Mouse (Mus musculus) kidney, adult 2 months (tissue): ENCODE data around the gene Gucy1b1. TPM values are rescaled to one million over a fixed set of nuclear protein-coding genes. Genes with fewer than 3 reads are reported as not detected.
A peak's percentile ranks its signal among the peaks of the same experiment; 100 is the strongest.

Experiments
- DNase-seq: peaks from one replicate; pipeline ENCODE4 v3.0.0; 2021
- H3K27ac ChIP-seq: fragments of 200-500 bp; 2 replicates; pipeline ENCODE4 v1.5.1; 2012; ENCODE audit warnings: low read depth, low read length, control low read depth, inconsistent platforms; ENCODE audit not compliant: insufficient read depth
- H3K27me3 ChIP-seq: fragments of 200-500 bp; replicated peaks from 2 replicates; pipeline ENCODE4 v1.6.1; 2012; ENCODE audit warnings: mild to moderate bottlenecking, moderate library complexity, low read length, inconsistent platforms; ENCODE audit not compliant: control insufficient read depth, insufficient read depth
- H3K36me3 ChIP-seq: fragments of 200-500 bp; 2 replicates; pipeline ENCODE4 v1.6.1; 2012; ENCODE audit warnings: mild to moderate bottlenecking, moderate library complexity, low read length, inconsistent platforms; ENCODE audit not compliant: control insufficient read depth, insufficient read depth
- H3K4me1 ChIP-seq: fragments of 200-500 bp; 2 replicates; pipeline ENCODE4 v1.6.1; 2011; ENCODE audit warnings: low read length; ENCODE audit not compliant: control insufficient read depth, insufficient read depth
- H3K4me3 ChIP-seq: fragments of 200-500 bp; 2 replicates; pipeline ENCODE4 v1.5.1; 2011; ENCODE audit warnings: mild to moderate bottlenecking, low read depth, low read length, control low read depth; ENCODE audit not compliant: insufficient read depth
- CTCF ChIP-seq: fragments of 200-500 bp; conservative IDR thresholded peaks from 2 replicates; pipeline ENCODE4 v1.5.1; 2011; ENCODE audit warnings: low read depth, mild to moderate bottlenecking, control low read depth, low read length, moderate library complexity, mixed read lengths; ENCODE audit not compliant: insufficient read depth, insufficient read length
- POLR2A ChIP-seq: fragments of 200-500 bp; IDR thresholded peaks from one replicate; pipeline ENCODE4 v1.6.1; 2011; ENCODE audit warnings: low read depth, low read length, control low read depth
- WGBS: fragments of 180-500 bp; shearing (Covaris S2); methylation state at CpG from one replicate; pipeline ENCODE4 v1.1.7; 2018; 5-methylcytosine and 5-hydroxymethylcytosine counted together
- polyA plus RNA-seq: library from polyadenylated mRNA; depleted of rRNA; stranded (reverse); fragments of >200 nt; gene quantifications from 2 replicates; pipeline ENCODE4 v1.2.3, GENCODE M21; 2012

The Gucy1b1 gene
- polyA plus RNA-seq, 1 experiment, result 6.7 TPM

DNA sequence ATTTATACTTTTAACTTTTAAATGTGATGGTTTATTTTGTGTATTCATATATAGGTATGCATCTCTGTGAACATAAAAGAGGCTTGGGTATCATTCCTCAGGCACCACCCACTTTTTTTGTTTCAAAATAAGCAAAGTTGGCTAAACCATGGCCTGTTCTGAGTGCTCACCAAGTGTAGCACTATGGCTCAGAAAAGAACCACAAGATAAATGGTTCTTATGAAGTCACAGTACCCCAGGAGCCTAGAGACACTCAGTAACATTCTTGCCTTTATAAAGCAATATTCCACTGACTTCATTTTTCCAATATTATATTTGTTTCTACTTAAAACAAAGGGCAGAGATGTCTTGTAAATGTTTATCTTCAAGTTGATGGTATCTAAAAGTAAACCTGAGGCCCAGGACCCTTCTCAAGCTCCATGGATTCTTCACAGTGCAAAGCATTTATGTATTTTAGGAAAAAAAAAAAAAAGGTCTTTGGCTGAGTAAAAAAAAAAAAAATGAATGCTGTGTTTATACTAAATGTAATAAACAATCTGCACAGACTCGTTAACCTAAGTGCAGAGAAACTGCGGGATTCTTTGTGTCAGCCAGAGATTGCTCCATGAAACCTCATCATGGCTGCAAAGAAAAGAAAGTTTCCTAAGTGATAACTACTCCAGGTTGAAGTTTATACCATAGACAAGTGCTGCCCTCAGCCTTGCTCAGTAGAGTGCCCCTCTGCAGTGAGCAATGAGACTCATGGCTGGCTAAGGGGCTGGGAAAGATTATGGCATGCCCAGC is 38.0 kb downstream of the Gucy1b1 start:
- no peak overlapping the region for H3K4me3 ChIP-seq
- no peak overlapping the region for H3K27ac ChIP-seq
- no peak for DNase-seq
- H3K36me3 ChIP-seq, result no peaks in the 10 kb centered on the region
- H3K27me3 ChIP-seq, result no peaks in the 10 kb centered on the region
- no peaks in the 10 kb centered on the region for H3K4me1 ChIP-seq
- TF ChIP-seq POLR2A, result no peak
- TF ChIP-seq CTCF, result no peak
- 80% methylated on average over 2 of the region's 2 CpGs for WGBS

DNA sequence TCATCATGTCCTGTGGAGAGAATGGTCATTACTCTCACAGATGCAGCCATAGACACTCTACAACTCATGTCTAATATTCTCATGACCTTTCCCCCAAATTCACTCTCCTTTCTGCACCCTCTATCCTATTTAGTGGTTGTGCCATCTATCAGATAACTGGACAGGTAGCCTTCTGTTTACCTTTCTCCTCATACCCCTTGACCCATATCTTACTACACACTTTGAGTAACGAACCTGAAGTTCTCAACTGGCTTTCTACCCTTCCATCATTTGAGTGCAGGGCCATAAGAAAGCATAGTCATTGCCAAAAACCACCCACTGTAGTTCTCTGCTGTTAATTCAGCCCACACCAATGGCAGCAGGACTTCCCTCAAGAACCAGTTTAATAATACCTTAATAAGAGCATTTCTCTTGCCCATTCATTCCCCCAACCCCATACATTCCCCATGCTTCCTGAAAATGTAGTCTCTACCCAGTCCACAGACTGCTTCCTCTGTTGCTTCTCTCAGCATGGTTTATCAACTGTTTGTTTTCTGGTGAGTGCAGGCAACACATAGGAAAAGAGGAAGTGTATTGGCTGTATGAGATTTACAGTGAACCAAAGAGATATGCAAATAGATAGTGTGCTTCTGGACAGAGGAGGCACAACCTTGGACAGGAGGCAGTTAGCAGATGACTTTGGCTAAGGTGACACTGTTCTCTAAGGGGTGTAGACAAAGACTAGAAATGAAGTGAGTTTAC is 44.3 kb downstream of the Gucy1b1 start:
- TF ChIP-seq POLR2A (no peak), CTCF (no peak)
- 72% methylated on average over 1 of the region's 1 CpGs for WGBS
- Histone ChIP-seq H3K4me3 (no peak overlapping the region), H3K27me3 (no peaks in the 10 kb centered on the region), H3K36me3 (no peaks in the 10 kb centered on the region), H3K4me1 (no peaks in the 10 kb centered on the region), H3K27ac (no peak overlapping the region)
- DNase-seq, result no peak

DNA sequence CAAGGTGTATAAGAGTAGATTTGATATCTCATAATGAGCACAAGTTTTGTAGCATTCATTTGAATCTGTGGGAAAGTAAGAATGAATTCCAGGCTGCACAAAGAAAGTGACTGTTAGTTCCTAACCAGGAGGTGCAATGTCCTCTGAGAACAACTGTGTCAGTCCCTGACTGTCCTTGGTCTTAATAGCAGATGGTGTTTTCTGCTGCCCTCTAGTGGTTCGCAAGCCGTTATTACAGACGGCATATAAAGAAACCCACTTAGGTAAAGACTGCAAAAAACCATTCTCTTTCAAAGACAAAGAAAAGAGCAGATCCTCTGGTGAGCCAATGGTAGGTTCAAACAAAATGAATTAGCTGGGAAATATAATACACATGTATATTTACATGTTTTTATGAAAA is 45.3 kb downstream of the Gucy1b1 start:
- H3K27me3 ChIP-seq, result no peaks in the 10 kb centered on the region
- 2% methylated on average over 3 of the region's 3 CpGs for WGBS
- DNase-seq, result peak; percentile 55

DNA sequence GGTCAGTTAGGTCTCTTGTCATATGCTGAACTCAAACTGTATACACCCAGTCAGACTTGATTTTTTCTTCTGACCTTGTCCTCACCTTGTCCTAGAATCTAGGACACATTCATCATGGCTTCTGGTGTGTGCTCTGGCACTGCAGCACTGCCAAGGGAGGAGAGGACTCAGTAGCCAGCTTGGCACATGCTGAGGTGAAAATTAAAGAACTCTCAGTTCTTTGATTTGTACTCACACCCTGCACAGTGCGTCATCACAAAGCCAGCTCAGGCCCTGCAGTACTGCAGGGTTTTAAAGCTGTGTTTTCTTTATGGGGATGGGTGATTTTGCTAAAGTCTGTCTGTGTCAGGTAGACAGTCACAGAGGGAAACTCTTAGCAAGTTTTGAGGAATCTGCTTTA is 47.2 kb downstream of the Gucy1b1 start:
- no peak for DNase-seq
- WGBS, result 85% methylated on average over 1 of the region's 1 CpGs
- Histone ChIP-seq H3K4me1 (no peaks in the 10 kb centered on the region), H3K27me3 (no peaks in the 10 kb centered on the region), H3K36me3 (no peaks in the 10 kb centered on the region), H3K27ac (no peak overlapping the region), H3K4me3 (no peak overlapping the region)
- TF ChIP-seq POLR2A, result no peak
- TF ChIP-seq CTCF, result no peak

More for the DNA sequence above, 45.3 kb downstream of the Gucy1b1 start:
- no peak overlapping the region for H3K27ac ChIP-seq
- no peak for TF ChIP-seq POLR2A
- peak; percentile 60 for TF ChIP-seq CTCF
- no peaks in the 10 kb centered on the region for H3K4me1 ChIP-seq
- no peaks in the 10 kb centered on the region for H3K36me3 ChIP-seq
- no peak overlapping the region for H3K4me3 ChIP-seq

DNA sequence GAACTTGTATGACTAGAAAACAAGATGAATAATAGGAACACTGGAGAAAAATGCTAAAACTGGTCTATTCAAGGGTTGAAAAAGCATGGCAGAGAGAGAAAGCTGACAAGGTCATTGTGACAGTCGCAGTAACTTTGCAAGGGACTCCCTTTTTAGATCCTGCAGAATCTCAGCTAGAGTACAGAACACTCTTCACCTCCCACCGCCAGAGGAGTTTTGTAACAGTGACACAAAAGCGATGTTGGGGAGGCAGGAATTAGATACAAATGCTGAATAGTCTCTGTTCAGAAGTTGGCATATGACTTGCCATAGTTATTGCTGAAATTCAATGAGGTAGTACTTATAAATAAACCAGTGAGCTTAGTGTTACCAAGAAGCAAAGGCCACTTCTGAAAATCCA is 51.4 kb downstream of the Gucy1b1 start:
- no peak for TF ChIP-seq POLR2A
- TF ChIP-seq CTCF, result no peak
- no peaks in the 10 kb centered on the region for H3K4me1 ChIP-seq
- no peak for DNase-seq
- H3K27ac ChIP-seq, result no peak overlapping the region
- no peaks in the 10 kb centered on the region for H3K36me3 ChIP-seq
- no peak overlapping the region for H3K4me3 ChIP-seq
- no peaks in the 10 kb centered on the region for H3K27me3 ChIP-seq
- 85% methylated on average over 3 of the region's 3 CpGs for WGBS

DNA sequence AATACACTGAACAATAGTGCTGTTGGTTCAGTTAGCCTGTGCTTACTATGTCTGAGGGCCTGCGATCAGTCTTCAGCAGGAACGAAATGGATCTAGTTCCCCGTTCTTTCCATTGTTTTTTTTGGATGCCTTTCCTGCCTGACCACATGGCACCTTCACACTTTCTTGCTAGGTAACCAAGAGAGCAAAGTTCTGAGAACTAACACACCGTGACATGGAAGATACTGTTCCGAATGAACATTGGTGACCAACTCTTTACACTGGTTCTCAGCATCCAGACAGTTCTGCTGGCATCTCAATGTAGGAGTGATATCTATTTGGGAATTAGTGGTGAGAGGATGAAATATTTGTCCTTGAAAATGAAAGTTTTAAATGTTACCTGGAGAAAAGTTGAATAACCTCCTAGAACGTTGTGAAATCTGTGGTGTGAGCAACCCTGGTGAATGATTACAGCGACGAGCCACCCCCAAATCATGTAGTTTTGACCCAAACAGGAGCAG is 52.0 kb downstream of the Gucy1b1 start:
- DNase-seq, result peak; percentile 57
- WGBS, result 54% methylated on average over 8 of the region's 8 CpGs
- no peaks in the 10 kb centered on the region for H3K27me3 ChIP-seq
- H3K4me1 ChIP-seq, result no peaks in the 10 kb centered on the region
- H3K4me3 ChIP-seq, result no peak overlapping the region
- no peak for TF ChIP-seq CTCF
- no peak for TF ChIP-seq POLR2A
- H3K36me3 ChIP-seq, result no peaks in the 10 kb centered on the region
- peak overlapping the region; percentile 16; the same call in 1 of the 2 replicates for H3K27ac ChIP-seq

DNA sequence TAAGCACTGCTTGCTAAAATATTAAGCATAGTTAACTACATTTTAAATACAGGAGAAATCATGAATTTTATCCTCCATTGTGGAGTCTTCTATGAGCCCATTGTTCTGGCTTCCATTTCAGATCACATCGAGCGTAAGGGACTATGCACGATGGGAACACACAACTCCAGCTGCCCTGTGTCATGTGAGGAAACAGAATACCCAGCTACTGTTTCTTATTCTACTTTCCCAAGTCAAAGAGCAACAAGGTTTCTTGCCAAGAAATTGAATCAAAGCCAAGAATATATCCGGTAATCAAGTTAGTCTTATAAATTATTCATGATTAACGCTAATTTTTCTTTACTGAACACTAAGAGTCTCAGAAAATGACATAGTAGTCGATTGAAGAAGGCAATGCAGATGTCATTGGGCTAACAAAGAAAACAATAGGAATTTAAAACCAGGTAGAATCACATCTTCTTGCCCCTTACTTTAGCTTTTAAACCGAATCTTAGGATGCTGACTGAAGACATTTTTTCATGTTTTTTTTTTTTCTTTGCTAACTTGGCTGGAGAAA is 60.3 kb downstream of the Gucy1b1 start:
- H3K4me3 ChIP-seq, result no peak overlapping the region
- no peaks in the 10 kb centered on the region for H3K4me1 ChIP-seq
- H3K36me3 ChIP-seq, result no peaks in the 10 kb centered on the region
- H3K27me3 ChIP-seq, result no peaks in the 10 kb centered on the region
- H3K27ac ChIP-seq, result no peak overlapping the region
- TF ChIP-seq CTCF (no peak), POLR2A (no peak)
- peak; percentile 19 for DNase-seq
- 39% methylated on average over 7 of the region's 7 CpGs for WGBS
